Mouse (Mus musculus) forebrain, embryonic 11.5 days (tissue): ENCODE data around the gene Atp2c1. TPM values are rescaled to one million over a fixed set of nuclear protein-coding genes. Genes with fewer than 3 reads are reported as not detected.
A peak's percentile ranks its signal among the peaks of the same experiment; 100 is the strongest.

Experiments used
- ATAC-seq: fragments of 200-750 bp; cut with Nextera tagmentation; replicated peaks from 2 replicates; pipeline ENCODE4 v1.8.0; 2017; ENCODE audit warnings: moderate TSS enrichment; ENCODE audit not compliant: low FRiP score
- DNase-seq: peaks from one replicate; pipeline ENCODE4 v3.0.0-alpha.2; 2017; ENCODE audit warnings: low spot score
- H3K27ac ChIP-seq: fragments of 300-500 bp; sonication (generic); 2 replicates; pipeline ENCODE4 v1.5.1; 2014; ENCODE audit warnings: low read depth, low read length
- H3K27me3 ChIP-seq: fragments of 300-500 bp; sonication (generic); 2 replicates; pipeline ENCODE4 v1.6.1; 2014; ENCODE audit warnings: mild to moderate bottlenecking, low read length, mixed read lengths; ENCODE audit not compliant: control insufficient read depth, insufficient read depth
- H3K36me3 ChIP-seq: fragments of 300-500 bp; sonication (generic); 2 replicates; pipeline ENCODE4 v1.6.1; 2014; ENCODE audit warnings: mild to moderate bottlenecking, low read length, moderate library complexity, mixed read lengths; ENCODE audit not compliant: control insufficient read depth, insufficient read depth
- H3K4me1 ChIP-seq: fragments of 300-500 bp; sonication (generic); replicated peaks from 2 replicates; pipeline ENCODE4 v1.6.1; 2014; ENCODE audit warnings: low read length, mixed read lengths; ENCODE audit not compliant: control insufficient read depth, insufficient read depth
- H3K4me2 ChIP-seq: fragments of 300-500 bp; sonication (generic); 2 replicates; pipeline ENCODE4 v1.6.1; 2014; ENCODE audit warnings: low read depth, mild to moderate bottlenecking, low read length, moderate library complexity, mixed read lengths; ENCODE audit not compliant: severe bottlenecking
- H3K4me3 ChIP-seq: fragments of 300-500 bp; sonication (generic); 2 replicates; pipeline ENCODE4 v1.5.1; 2014; ENCODE audit warnings: low read depth, low read length
- H3K9ac ChIP-seq: fragments of 300-500 bp; sonication (generic); 2 replicates; pipeline ENCODE4 v1.6.1; 2014; ENCODE audit warnings: low read length
- H3K9me3 ChIP-seq: fragments of 300-500 bp; sonication (generic); 2 replicates; pipeline ENCODE4 v1.6.1; 2016; ENCODE audit warnings: low read length, mixed read lengths; ENCODE audit not compliant: control insufficient read depth
- WGBS: fragments of 180-500 bp; shearing (Covaris S2); extraction: QIAGEN DNeasy Blood & Tissue Kit; methylation state at CpG from one replicate; pipeline ENCODE4 v1.1.7; 2014; 5-methylcytosine and 5-hydroxymethylcytosine counted together
- polyA plus RNA-seq: library from polyadenylated mRNA; unstranded; fragments of >200 nt; fragmentation: Nextera tagmentation; extraction: Ambion mirVana; gene quantifications from 2 replicates; pipeline ENCODE4 v1.2.1, GENCODE M21; 2014

Atp2c1 gene
- polyA plus RNA-seq, result 59.3 and 69.5 TPM in 2 replicates

- Histone ChIP-seq H3K27ac (no peak within 1 kb of the TSS), H3K4me3 (no peak within 1 kb of the TSS), H3K27me3 (no peaks in the 10 kb centered on the region), H3K4me2 (no peak within 1 kb of the TSS), H3K9ac (no peak within 1 kb of the TSS), H3K36me3 (no peaks in the 10 kb centered on the region), H3K4me1 (0 out of 2 replicates have a peak, but pooled peaks cover 5% of the 10 kb centered on the region), H3K9me3 (no peaks in the 10 kb centered on the region)
- DNase-seq, result no peak
- no peak for ATAC-seq
- WGBS, result 93% methylated on average over 12 of the region's 12 CpGs
These were observed at the start of gene Atp2c1 for GRCm38 (mm10) chr9:105527219-105527618. Atp2c1 (minus strand) TSS chr9:105527319.

GRCm38 (mm10) chr9:105557452-105557851, 30.3 kb upstream of the Atp2c1 start:
- Histone ChIP-seq H3K9me3 (no peaks in the 10 kb centered on the region), H3K36me3 (no peaks in the 10 kb centered on the region), H3K27me3 (no peaks in the 10 kb centered on the region), H3K4me1 (peaks cover 9% of the 10 kb centered on the region; the same call in 1 of the 2 replicates), H3K4me2 (no peak overlapping the region), H3K27ac (no peak overlapping the region), H3K4me3 (no peak overlapping the region), H3K9ac (no peak overlapping the region)
- ATAC-seq (no peak), DNase-seq (no peak)
- 85% methylated on average over 5 of the region's 5 CpGs for whole genome bisulfite sequencing

- Histone ChIP-seq H3K9me3 (no peaks in the 10 kb centered on the region), H3K27ac (no peak overlapping the region), H3K4me2 (no peak overlapping the region), H3K9ac (no peak overlapping the region), H3K4me1 (peaks cover 9% of the 10 kb centered on the region; the same call in 1 of the 2 replicates), H3K36me3 (no peaks in the 10 kb centered on the region), H3K27me3 (no peaks in the 10 kb centered on the region), H3K4me3 (no peak overlapping the region)
- no peak for DNase-seq
- ATAC-seq, result no peak
- 83% methylated on average over 8 of the region's 8 CpGs for WGBS
These were observed 29.1 kb upstream of the Atp2c1 start for GRCm38 (mm10) chr9:105556141-105556735.

- DNase-seq, result no peak
- H3K27me3 ChIP-seq, result no peaks in the 10 kb centered on the region
- H3K36me3 ChIP-seq, result no peaks in the 10 kb centered on the region
- H3K9me3 ChIP-seq, result no peaks in the 10 kb centered on the region
- ATAC-seq, result no peak
- no peak overlapping the region for H3K4me3 ChIP-seq
- H3K9ac ChIP-seq, result peak overlapping the region; percentile 37; the same call in 1 of the 2 replicates
- H3K27ac ChIP-seq, result no peak overlapping the region
- H3K4me1 ChIP-seq, result peaks cover 9% of the 10 kb centered on the region; the same call in 1 of the 2 replicates
- 65% methylated on average over 7 of the region's 7 CpGs for WGBS
- peak overlapping the region; percentile 45; the same call in 1 of the 2 replicates for H3K4me2 ChIP-seq
These were observed 27.3 kb upstream of the Atp2c1 start for GRCm38 (mm10) chr9:105554439-105554807.

- peak overlapping the region; percentile 45; the same call in 1 of the 2 replicates for H3K4me2 ChIP-seq
- no peaks in the 10 kb centered on the region for H3K27me3 ChIP-seq
- H3K9ac ChIP-seq, result peak overlapping the region; percentile 37; the same call in 1 of the 2 replicates
- DNase-seq (peak; percentile 57), ATAC-seq (0 out of 2 replicates have a peak, but pooled peaks have one; percentile 26)
- H3K9me3 ChIP-seq, result no peaks in the 10 kb centered on the region
- no peaks in the 10 kb centered on the region for H3K36me3 ChIP-seq
- WGBS, result 7% methylated on average over 24 of the region's 24 CpGs
- H3K4me1 ChIP-seq, result peaks cover 9% of the 10 kb centered on the region; the same call in 1 of the 2 replicates
- no peak overlapping the region for H3K27ac ChIP-seq
- H3K4me3 ChIP-seq, result peak overlapping the region; percentile 3; the same call in 1 of the 2 replicates
These were observed 26.7 kb upstream of the Atp2c1 start for GRCm38 (mm10) chr9:105553629-105554438.

- no peak for ATAC-seq
- Histone ChIP-seq H3K9me3 (no peaks in the 10 kb centered on the region), H3K4me3 (no peak overlapping the region), H3K4me2 (no peak overlapping the region), H3K9ac (no peak overlapping the region), H3K27ac (no peak overlapping the region), H3K4me1 (peaks cover 9% of the 10 kb centered on the region; the same call in 1 of the 2 replicates), H3K36me3 (no peaks in the 10 kb centered on the region), H3K27me3 (no peaks in the 10 kb centered on the region)
- DNase-seq, result no peak
- 60% methylated on average over 4 of the region's 4 CpGs for WGBS
These were observed 24.3 kb upstream of the Atp2c1 start for GRCm38 (mm10) chr9:105551407-105551806.

- Histone ChIP-seq H3K27ac (no peak overlapping the region), H3K4me3 (no peak overlapping the region), H3K4me2 (no peak overlapping the region), H3K27me3 (no peaks in the 10 kb centered on the region), H3K4me1 (peaks cover 7% of the 10 kb centered on the region; the same call in 1 of the 2 replicates), H3K36me3 (no peaks in the 10 kb centered on the region), H3K9me3 (no peaks in the 10 kb centered on the region), H3K9ac (no peak overlapping the region)
- DNase-seq, result no peak
- no peak for ATAC-seq
- 92% methylated on average over 6 of the region's 6 CpGs for WGBS
These were observed 22.0 kb upstream of the Atp2c1 start for GRCm38 (mm10) chr9:105549096-105549495.

GRCm38 (mm10) chr9:105544013-105544750, 17.1 kb upstream of the Atp2c1 start:
- H3K4me1 ChIP-seq, result no peaks in the 10 kb centered on the region
- ATAC-seq, result no peak
- no peaks in the 10 kb centered on the region for H3K27me3 ChIP-seq
- H3K36me3 ChIP-seq, result no peaks in the 10 kb centered on the region
- no peak overlapping the region for H3K9ac ChIP-seq
- H3K4me3 ChIP-seq, result no peak overlapping the region
- H3K4me2 ChIP-seq, result no peak overlapping the region
- no peak overlapping the region for H3K27ac ChIP-seq
- WGBS, result 64% methylated on average over 8 of the region's 8 CpGs
- no peak for DNase-seq
- H3K9me3 ChIP-seq, result no peaks in the 10 kb centered on the region
